Mouse (Mus musculus) adrenal gland, postnatal 4 days (tissue): Measurements from ENCODE around the gene Arhgap35. TPM values are rescaled to one million over a fixed set of nuclear protein-coding genes. Genes with fewer than 3 reads are reported as not detected.
"Not testable (repeated sequence)": the region's sequence is repeated elsewhere in the genome, so short reads cannot be mapped to it uniquely, and the experiment has no call there.

Source experiments
- DNase-seq, 2 experiments: peaks; one replicate each; pipeline ENCODE4 v3.0.0; 2021 to 2022; ENCODE audit warnings: low spot score in 2 of 2, mixed read lengths in 2 of 2
- total RNA-seq, 2 experiments: library from RNA; stranded (reverse); gene quantifications; 2 replicates each; pipeline ENCODE4 v1.2.3; 2021

The Arhgap35 gene
- total RNA-seq, 2 experiments from 2014 or later: 72.2 to 76.0 TPM

DNA sequence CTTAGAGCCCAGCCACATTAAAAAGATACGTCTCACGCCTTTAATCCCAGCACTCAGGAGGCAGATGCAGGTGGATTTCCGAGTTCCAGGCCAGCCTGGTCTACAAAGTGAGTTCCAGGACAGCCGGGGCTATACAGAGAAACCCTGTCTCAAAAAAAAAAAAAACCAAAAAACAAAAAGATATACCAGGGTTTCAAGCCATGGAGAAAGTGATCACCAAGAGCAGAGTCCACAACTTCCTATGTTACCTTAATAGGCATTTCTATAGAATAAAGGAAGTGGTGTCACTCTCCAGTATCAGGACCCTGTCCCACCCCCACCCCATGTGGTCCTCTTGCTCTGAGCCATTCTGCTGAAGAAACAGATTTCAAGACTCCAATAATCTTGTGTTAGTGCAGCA is 8.0 kb downstream of the Arhgap35 start:
- DNase-seq: not testable (repeated sequence)

DNA sequence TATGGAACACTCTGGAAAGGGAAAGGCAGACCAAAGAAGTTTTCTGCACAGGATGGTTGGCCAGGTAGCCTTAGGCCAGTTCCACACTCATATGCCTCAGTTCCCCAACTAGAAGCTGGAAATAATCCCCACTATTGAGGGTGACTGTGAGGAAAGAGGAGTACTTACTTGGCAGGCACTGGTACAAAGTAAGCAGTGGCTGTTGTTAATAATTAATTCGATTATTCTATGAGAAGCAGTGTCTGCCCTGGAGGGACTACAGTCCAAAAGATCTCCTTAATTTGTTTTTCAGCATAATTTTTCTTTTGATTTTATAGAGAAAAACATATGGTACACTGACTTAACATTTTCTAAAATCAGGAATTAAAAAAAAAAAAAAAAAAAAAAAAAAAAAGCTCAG is 10.7 kb downstream of the Arhgap35 start:
- no peak for DNase-seq

DNA sequence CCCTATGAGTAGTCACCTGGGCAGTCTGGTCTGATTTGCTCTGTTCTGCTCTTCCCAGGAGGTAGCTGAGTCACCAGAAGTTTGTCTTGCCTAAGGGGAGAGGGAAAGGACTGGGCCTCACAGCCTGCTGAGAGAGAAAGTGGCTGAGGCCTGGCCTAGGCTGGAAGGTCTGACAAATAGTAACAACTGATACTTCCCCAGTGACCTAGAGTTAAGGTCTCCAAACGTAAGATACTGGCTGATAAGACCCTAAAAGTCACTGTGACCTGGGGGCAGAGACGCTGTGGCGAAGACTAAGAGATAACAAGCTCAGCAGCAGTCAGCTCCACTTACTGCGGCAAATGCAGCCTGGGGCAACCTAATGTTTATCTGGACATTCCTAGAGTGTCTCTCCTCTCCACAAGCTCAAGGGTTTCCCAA is 13.1 kb downstream of the Arhgap35 start:
- DNase-seq: no peak

DNA sequence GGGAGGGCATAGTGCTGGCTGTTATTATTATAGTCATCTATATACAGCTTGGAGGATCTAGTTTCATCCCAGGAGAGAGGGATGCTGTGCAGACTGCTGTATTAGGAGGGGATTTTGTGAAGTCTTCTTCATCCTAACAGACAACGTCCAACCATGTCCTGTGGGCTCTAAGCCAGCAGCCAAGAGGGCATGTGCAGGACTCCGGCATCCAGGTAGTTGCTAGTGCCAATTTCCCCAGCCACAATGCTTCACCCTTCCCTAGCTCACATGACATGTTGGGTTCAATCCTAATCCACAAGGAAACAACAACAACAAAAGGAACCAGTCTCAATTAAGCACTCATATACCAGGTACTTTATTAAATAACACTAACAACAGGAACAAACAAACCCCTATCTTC is 15.8 kb downstream of the Arhgap35 start:
- no peak for DNase-seq

DNA sequence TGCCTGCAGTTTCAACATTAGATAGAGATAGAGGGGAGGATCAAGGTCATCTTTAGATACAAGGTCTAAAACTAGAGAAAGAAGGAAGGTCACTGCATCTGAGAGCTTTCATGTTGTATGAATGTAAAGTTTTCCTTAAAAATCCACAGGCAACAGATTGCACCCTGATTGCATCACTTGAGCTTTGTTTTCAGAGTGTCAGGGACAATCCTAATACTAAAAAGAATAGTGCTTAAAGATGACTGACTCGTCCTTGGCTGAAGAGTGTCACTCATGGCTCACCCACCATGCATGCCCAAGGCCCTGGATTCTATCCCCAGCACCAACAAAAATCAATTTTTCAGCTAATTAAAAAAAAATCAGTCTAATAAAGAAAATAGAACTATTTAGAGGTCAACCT is 23.5 kb downstream of the Arhgap35 start:
- no peak for DNase-seq

DNA sequence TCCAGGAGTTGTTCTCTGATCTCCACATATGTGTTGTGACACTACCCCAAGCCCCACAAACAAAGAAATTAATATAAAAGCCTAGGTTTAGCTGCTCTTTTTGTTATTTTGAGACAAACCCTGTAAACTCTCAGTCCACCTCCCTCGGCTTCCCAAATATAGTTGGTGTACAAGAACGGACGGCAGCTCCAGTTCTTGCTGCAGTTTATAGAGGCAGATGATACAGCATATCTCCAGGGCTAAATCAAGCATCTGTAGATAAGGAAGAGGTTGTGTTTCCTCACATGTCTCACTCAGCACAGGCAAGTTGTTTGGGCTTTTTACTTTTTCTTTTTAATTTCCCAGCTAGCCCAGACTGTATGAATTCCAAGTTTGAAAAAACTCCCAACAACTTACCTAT is 27.1 kb downstream of the Arhgap35 start:
- no peak for DNase-seq

DNA sequence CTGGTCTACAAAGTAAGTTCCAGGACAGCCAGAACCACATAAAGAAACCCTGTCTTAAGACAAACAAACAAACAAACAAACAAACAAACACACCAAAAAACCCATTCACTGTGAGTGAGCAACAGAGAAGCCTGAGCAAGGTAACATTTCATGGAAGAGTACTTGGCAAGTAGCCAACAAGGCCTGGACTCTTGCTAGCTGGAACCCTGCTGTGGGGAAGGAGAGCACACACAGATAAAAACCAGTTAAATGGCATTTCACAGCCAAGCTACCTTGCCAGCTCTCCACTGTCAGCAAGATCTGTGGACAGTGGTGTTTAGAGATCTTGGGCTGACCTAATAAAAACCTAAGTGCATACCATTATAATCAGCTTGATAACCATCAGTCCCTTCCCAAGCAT is 30.4 kb downstream of the Arhgap35 start:
- DNase-seq: no peak

DNA sequence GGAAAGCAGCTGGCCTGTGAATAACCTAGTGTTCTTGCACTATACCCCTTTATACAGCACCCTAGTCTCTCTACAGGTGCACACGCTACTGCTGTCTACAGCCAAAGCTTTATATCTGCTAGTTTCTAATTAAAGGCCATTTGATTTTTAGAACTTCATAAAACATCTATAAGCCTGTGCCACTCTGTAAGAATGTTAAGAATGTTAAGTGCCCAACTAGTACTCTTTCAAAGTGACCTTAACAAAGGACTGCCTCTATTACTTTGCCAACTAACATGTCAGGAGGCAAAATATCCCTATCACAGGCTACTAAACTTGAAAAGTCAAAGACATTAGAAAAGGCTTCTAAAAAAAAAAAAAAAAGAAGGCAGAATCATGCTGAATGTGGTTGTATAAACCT is 31.0 kb downstream of the Arhgap35 start:
- DNase-seq: no peak

DNA sequence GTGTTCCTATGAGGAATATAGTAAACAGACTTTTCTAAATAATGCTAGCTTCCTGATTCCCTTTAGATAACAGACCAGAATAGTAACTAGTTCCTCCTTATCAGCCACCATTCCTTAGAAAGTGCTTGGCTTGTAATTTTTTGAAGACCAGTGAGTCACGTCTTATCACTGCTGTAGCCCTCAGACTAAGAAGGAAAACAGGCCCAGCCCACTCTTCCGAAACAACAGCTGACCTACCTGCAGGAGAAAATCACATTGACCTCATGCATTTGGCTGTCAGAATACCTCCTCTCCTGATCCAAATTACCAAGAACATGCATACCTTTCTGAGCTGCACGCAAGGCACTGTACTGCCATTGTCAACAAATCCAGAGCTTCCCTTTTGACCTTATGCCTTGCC is 32.5 kb downstream of the Arhgap35 start:
- no peak for DNase-seq

DNA sequence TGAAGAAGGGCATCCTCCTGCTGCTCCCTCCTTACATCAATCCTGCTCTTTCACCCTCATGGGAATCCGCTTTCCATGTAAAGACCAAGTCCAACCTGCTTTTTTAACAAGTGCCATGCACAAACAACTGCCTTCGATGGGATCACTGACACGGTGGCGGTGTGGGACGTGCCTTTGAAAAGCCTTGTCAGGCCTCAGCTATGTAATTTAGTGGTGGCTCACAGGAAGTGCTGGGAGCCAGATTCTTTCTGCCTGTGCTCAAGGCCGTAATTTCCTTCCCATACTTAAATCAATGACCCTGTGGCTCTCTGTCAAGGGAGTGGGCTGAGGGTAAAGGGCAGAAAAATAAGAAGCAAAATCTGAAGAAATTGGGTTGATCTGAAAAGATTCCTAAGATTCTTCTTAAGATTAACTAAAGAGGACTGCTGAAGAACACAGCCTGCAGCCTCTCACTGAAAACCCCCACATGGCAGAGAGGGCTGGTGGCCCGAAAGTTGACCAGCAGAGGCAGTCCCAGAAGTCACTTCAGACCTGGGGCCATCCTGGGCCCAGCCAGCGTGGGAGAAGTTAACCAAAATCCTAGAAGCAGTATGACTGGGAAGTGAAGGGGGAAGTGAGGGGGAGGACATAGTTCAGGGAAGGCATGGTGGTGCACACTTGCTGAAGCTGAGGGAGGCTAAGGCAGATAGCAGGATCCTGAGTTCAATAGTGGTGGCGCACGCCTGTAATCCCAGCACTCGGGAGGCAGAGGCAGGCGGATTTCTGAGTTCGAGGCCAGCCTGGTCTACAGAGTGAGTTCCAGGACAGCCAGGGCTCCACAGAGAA is 33.3 kb downstream of the Arhgap35 start:
- peak in 1 of 2 experiments; percentile 21 for DNase-seq

DNA sequence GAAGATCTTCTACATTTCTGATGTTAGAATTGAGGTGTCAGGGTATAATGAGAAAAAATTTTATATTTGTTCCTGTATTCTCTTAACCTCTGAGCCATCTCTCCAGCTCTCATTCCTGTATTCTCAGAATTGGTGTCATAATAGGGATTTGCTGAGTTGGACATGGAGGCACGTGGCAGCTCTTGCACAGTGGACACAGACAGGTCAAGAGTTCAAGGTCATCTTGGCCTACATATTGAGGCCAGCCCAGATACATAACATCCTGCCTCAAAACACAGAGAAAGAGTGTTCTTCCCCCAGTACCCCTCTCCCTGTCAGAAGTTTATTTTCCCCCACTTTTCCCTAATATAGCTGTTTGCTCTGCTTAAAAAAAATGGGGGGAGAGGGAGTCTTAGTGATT is 38.1 kb downstream of the Arhgap35 start:
- DNase-seq: no peak

DNA sequence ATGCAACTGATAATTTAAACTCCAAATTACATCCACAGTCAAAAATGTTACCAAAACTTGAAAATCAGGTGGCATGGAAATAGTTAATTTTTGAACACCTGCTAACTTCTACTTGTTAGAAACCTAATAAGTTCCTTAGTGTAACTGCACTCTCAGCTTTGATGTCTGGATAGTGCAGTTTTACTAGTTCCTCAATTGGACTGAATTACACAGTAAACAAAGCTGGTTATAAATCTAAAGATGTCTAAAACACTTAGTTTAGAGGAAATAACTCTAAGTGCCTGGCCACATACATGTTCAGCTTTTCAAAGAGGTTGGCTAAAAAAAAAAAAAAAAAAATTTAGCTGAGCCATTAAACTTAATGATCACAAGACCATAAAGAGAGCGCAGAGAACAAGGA is 43.6 kb downstream of the Arhgap35 start:
- no peak for DNase-seq

DNA sequence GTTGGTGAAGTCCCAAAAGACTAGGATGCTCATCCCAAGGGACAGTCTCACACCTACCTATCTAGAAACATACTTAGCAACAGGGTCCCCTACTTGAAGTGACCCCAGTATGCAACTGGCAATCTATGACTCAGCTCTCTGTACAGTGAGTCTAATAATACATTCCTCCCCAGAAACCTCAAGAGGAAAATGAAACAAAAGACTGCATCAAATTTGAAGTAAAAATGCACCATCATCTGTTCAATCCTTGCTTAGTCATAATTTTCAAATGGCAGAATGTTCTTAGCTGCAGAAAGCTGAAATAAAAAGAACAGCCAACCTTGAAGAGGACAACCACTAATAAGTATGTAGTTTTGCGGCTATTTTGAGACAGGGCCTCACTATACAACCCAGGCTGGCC is 44.1 kb downstream of the Arhgap35 start:
- DNase-seq: no peak

DNA sequence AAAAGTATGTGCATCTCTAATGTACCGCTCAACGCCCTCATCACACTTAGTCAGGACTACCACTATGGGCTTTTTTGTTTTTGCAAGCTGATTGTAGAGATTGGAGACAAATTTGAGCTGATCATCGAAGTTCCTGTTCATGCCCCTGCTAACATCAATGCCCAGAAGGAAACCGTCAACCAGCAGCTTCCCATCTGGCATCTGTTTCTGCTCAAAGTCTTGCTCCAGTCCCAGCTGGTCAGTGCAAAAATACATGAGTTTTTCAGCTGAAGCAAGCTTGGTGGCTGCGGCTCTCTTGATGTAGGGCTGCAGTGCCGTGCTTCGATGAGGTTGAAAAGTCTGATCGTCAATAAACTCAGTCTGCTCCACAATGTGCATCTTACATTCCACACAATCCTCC is 50.3 kb downstream of the Arhgap35 start:
- no peak for DNase-seq

DNA sequence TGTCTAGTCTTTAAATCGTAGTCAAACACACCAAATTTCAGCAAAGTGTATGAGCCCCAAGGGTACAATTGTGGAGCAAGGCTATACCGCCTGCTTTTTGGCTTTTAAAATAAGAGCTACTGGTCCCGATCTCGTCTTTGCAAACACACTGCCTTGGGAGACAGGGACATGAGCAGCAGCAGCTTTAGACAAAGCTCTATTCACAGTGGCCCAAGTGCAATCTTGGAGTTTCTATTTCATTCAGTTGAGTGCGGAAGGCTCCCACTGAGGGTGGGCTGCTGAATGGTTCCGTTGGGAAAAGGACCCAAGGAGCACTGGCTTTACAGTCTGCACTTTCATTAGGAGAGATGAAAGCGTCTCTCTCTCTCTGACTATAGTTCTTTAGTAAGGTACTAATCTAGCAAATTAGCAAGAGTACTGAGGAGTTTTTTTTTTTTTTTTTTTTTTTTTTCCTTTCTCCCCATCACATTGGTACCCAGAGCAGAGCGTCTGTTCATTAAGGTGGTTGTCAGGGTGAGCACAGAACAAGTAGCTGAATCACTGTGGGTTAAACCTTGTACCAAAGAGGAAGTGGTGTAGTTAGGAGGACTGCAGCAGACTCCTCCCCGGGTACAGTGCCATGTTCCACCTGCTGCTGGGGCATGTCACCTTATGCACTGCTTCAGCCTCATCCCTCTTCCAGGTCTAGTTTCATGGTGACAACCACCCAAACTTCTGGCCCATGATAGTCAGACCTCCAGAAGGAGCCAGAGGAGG is 56.8 kb downstream of the Arhgap35 start:
- no peak for DNase-seq

DNA sequence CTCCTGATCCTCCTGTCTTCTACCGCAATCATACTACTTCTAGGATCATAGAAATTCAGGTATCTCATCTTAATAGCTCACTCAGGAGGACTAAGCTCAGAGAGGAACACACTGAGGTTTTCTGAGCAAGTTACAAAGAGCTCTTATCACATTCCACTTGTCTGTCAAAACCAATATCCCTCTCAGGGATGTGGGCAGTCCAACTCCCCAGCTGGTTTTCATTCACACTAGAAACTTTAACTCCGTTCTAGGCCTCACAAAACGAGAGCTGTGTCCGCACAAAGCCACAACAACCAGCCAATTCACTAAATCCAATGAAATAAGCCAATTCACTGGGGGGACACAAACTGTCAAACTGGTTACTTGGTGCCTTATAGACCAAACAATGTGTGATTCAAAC is 57.5 kb downstream of the Arhgap35 start:
- no peak for DNase-seq

DNA sequence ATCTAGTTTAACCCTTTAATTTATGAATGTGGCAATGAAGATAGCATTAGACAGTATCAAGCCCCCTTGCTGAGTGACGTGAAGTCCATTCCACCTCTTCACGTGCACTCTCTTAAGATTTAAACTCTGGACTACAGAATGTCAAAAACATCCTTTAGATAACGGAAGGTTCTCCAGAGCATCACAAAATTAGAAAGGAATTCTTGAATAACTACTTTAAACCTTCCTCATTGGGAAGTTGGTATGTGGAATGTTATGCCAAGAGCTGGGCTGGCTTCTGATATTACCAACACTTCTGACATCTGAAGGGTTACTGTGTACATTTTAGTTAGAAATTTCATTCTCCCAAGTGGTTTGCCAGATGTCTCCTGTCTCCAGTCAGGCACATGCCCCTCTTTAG is 60.6 kb downstream of the Arhgap35 start:
- DNase-seq: no peak

DNA sequence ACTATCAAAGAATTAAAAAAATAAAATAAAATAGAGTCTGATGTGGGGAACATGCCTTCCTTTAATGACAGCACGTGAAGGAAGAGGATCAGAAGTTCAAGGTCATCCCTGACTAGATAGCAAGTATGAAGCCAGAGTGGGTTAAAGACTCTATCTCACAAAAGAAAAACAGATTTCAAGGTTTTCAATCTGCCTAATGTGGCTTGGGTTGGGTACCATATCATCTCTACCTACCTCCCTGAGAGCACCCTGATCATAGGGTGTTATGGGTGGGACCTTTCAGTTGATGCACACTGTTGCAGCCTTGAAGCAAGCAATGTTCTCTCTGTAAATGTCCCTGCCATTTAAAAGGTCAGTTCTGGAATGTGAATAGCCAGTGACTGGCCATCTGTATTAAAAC is 63.2 kb downstream of the Arhgap35 start:
- DNase-seq: no peak

DNA sequence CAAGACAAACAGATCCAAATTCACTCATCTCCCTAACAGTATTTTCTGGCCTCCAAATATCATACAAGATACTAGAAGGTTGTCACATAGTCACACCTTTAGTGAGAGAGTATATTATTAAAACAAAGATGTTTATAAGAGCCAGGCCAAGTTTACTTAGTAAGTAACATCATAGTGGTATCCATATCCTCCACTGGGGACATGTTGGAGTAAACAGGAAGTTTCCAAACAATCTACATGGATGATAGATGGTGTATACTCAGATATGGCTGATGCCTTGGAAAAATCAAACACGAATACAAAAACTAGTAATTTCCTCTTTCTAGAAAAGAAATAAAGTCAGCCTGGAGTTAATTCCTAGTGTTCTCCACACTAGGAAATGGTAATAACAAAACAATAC is 65.5 kb downstream of the Arhgap35 start:
- no peak for DNase-seq

DNA sequence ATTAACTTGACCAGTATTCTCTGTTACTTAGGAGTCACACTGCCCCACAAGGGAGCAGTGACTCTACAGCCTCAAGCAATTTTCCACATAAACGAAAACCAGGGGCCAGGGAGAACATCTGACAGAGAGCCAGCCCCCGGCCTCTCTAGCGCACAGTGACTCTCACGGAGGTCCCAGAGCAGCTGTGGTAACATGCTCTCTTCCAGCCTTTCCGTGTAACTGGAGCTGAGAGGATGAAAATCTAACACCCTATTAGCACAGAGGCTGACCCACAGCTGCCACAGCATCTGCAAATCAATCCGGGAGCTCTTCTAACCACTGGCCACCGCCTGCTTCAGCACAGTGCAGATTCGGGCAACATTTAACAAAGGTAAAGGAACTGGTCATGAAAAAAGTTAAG is 70.0 kb downstream of the Arhgap35 start:
- no peak for DNase-seq

DNA sequence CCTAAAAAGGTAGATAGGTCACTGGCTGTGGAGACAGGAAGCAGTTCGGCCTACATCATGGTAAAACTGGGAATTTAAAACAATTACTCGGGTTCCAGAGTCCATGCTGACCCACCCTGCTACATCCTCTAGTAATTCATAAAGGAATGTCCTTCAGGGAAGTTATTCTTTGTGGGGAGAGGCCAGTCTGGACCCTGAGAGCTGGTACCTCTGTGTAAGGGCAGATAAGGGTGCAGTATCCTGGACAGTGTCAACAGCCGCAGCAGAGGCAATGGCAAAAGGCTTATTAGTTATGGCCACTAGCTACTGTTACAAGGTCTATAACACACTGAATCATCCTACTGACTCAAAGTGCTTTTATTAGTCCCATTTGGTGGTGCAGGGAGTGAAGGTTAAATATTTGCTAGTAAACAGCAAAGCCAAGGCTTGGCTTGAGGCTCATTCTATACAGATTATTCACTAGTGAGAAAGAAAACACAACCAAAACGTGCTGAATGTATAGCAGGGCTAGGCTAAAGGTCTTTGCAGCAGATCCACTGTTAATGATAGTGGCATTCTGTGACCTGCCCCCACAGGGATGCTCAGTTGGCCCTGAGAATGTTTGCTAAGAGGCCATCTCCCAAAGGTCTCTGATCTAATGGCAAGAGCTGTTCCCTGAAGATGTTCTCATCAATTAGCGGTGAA is 77.4 kb downstream of the Arhgap35 start:
- DNase-seq: no peak

DNA sequence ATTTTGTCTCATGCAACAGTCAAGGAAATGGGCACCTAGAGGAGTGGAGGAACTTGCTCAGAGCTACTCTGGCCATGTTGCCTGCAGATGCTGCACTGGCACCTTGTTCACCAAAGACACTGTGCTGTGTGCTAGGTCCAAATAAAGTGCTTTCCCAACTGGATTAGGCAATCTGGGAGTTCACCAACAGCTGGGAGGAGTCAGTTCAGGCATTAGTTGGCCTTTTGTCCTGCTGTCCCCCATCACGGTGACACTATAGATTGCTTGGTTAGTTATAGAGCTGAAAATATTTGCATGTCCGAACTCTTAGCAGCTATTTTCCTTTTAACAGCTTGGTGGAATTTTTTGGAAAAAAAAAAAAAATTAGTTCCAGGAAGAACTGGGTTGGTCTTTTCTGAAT is 88.8 kb downstream of the Arhgap35 start:
- DNase-seq: no peak
